Mouse (Mus musculus) 3T3-L1 (cell line): ENCODE data around the gene Aldh4a1.

Experiments used
- DNase-seq: peaks from one replicate; pipeline ENCODE4 v3.0.0-alpha.2; 2015; ENCODE audit warnings: low read depth, low spot score

Aldh4a1 gene

GRCm38 (mm10) chr4:139589351-139590027 lies 33.2 kb upstream of the Aldh4a1 start:
- no peak for DNase-seq

GRCm38 (mm10) chr4:139590446-139590845 lies 32.2 kb upstream of the Aldh4a1 start:
- DNase-seq: no peak

GRCm38 (mm10) chr4:139592895-139593294 lies 29.8 kb upstream of the Aldh4a1 start:
- no peak for DNase-seq

GRCm38 (mm10) chr4:139593383-139593782 lies 29.3 kb upstream of the Aldh4a1 start:
- DNase-seq: no peak

GRCm38 (mm10) chr4:139594062-139594461 lies 28.6 kb upstream of the Aldh4a1 start:
- DNase-seq: no peak

GRCm38 (mm10) chr4:139596715-139597114 lies 26.0 kb upstream of the Aldh4a1 start:
- DNase-seq: no peak

- no peak for DNase-seq
These were observed 25.1 kb upstream of the Aldh4a1 start for GRCm38 (mm10) chr4:139597286-139598284.

GRCm38 (mm10) chr4:139598356-139598755 lies 24.3 kb upstream of the Aldh4a1 start:
- peak; percentile 61 for DNase-seq

- peak; percentile 100 for DNase-seq
These were observed 23.6 kb upstream of the Aldh4a1 start for GRCm38 (mm10) chr4:139598950-139599518.

- DNase-seq: peak; percentile 78
These were observed 20.9 kb upstream of the Aldh4a1 start for GRCm38 (mm10) chr4:139601519-139602356.

GRCm38 (mm10) chr4:139602357-139603244 lies 20.1 kb upstream of the Aldh4a1 start, which contains the start of gene Gm21969:
Gm21969 (plus strand) TSS chr4:139603186.
- DNase-seq: peak; percentile 76

- DNase-seq: no peak
These were observed 17.4 kb upstream of the Aldh4a1 start for GRCm38 (mm10) chr4:139605216-139605615.

- no peak for DNase-seq
These were observed 15.9 kb upstream of the Aldh4a1 start for GRCm38 (mm10) chr4:139606732-139607131.

GRCm38 (mm10) chr4:139608975-139609374 lies 13.7 kb upstream of the Aldh4a1 start:
- DNase-seq: no peak

GRCm38 (mm10) chr4:139610954-139611353 lies 11.7 kb upstream of the Aldh4a1 start:
- no peak for DNase-seq

GRCm38 (mm10) chr4:139611542-139611953 lies 11.1 kb upstream of the Aldh4a1 start:
- peak; percentile 86 for DNase-seq

GRCm38 (mm10) chr4:139614524-139615260 lies 8.0 kb upstream of the Aldh4a1 start:
- DNase-seq: no peak

- DNase-seq: no peak
These were observed 6.2 kb upstream of the Aldh4a1 start for GRCm38 (mm10) chr4:139616276-139617000.

GRCm38 (mm10) chr4:139617001-139617364 lies 5.7 kb upstream of the Aldh4a1 start:
- DNase-seq: no peak
